Mouse (Mus musculus) cerebellum, adult 2 months (tissue): ENCODE measurements around the gene Fcf1.

Experiments
- CTCF ChIP-seq: fragments of 200-500 bp; IDR thresholded peaks from 2 replicates; pipeline ENCODE4 v1.5.1; 2011; ENCODE audit warnings: low read depth, mild to moderate bottlenecking, control low read depth, low read length, moderate library complexity, borderline replicate concordance; ENCODE audit not compliant: insufficient read depth
- POLR2A ChIP-seq: fragments of 200-500 bp; IDR thresholded peaks from 2 replicates; pipeline ENCODE4 v1.6.1; 2011; ENCODE audit warnings: low read length, control low read depth, borderline replicate concordance; ENCODE audit not compliant: insufficient read depth

DNA sequence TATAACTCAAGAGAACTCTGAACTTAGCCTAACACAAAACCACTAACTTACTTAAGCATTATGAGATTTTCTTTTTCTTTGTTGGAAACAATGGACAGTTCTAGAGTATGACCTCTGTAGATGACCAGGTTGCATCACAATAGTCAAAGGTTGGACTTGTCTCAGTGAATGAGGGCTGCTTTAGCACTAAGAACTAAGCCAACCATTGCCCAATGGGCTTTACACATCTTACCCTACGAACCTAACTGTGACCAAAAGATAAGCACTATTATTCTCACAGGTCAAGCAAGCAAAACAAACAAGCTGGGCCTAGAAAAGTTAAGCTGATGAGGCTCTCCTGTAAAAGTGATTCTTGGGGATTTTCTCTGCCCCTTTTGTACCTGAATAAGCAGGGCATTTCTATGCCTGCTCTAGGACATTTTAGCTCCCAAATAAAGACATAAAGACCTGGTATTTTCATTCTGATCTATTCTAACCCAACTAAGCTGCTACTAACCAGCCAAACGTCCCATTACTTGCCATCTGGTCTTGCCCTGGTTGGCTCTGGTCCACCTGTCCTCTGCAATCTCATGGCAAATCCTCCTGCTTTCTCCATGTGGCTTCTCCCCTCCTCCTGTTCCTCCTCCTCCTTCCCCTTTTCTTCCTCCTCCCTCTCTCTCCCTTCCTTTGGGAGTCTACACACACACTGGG, 22.7 kb upstream of the Fcf1 start:
- TF ChIP-seq CTCF: no peak
- no peak for TF ChIP-seq POLR2A
